8 mouse cellular contexts compared by ENCODE assay signal in genomic region chr11:69795983-69796435, GRCm38 (mm10). TPM values are rescaled to one million over a fixed set of nuclear protein-coding genes. Genes with fewer than 3 reads are reported as not detected.
DNase-seq lines count a peak whose midpoint lies in the region; ATAC-seq and TF ChIP-seq lines count a peak whose summit lies in the region.

No protein-coding gene starts in this region.

- 3% methylated on average over 13 of the region's 13 CpGs for WGBS in embryonic facial prominence, embryonic 12.5 days
- WGBS in hindbrain, embryonic 16.5 days, result 3% methylated on average over 13 of the region's 13 CpGs

- TF ChIP-seq CTCF in layer of hippocampus, adult 2 months (conservative IDR thresholded peaks at IDR 0.05), result no peak

- no peak for ATAC-seq in embryonic facial prominence, embryonic 12.5 days (ENCODE audit: insufficient number of reproducible peaks, insufficient read depth, low FRiP score, low TSS enrichment)
- ATAC-seq in hindbrain, embryonic 16.5 days, result no peak

- peak overlapping the region; percentile 63 for H3K4me3 ChIP-seq in layer of hippocampus, adult 2 months
- H3K4me3 ChIP-seq in embryonic facial prominence, embryonic 12.5 days, result peak overlapping the region; percentile 43
- peak overlapping the region; percentile 51 for H3K4me3 ChIP-seq in hindbrain, embryonic 16.5 days (ENCODE audit: low read length)
- peak overlapping the region; percentile 40 for H3K4me3 ChIP-seq in myocyte

- no peak overlapping the region for H3ac ChIP-seq in myocyte (ENCODE audit: control insufficient read depth, insufficient read length)

- H3K9me3 ChIP-seq in embryonic facial prominence, embryonic 12.5 days, result no peaks in the 10 kb centered on the region
- no peaks in the 10 kb centered on the region for H3K9me3 ChIP-seq in hindbrain, embryonic 16.5 days (ENCODE audit: control insufficient read depth, low read length)

- peak overlapping the region; percentile 48 for H3K9ac ChIP-seq in embryonic facial prominence, embryonic 12.5 days
- peak overlapping the region; percentile 60 for H3K9ac ChIP-seq in hindbrain, embryonic 16.5 days (ENCODE audit: low read depth, low read length)

- peaks cover 41% of the 10 kb centered on the region for H3K27me3 ChIP-seq in embryonic facial prominence, embryonic 12.5 days
- H3K27me3 ChIP-seq in hindbrain, embryonic 16.5 days (replicated peaks; ENCODE audit: control insufficient read depth, insufficient read depth, low read length), result peaks cover 4% of the 10 kb centered on the region
- H3K27me3 ChIP-seq in myocyte (ENCODE audit: control insufficient read depth, insufficient read depth, insufficient read length), result no peaks in the 10 kb centered on the region

- peak overlapping the region; percentile 77; the same call in 1 of the 2 replicates for H3K27ac ChIP-seq in layer of hippocampus, adult 2 months
- no peak overlapping the region for H3K27ac ChIP-seq in embryonic facial prominence, embryonic 12.5 days
- H3K27ac ChIP-seq in hindbrain, embryonic 16.5 days (ENCODE audit: low read depth, low read length), result no peak overlapping the region

- peak overlapping the region; percentile 87 for H3K4me2 ChIP-seq in embryonic facial prominence, embryonic 12.5 days (replicated peaks)
- H3K4me2 ChIP-seq in hindbrain, embryonic 16.5 days (ENCODE audit: low read length), result peak overlapping the region; percentile 90
- peak overlapping the region; percentile 98 for H3K4me2 ChIP-seq in myocyte (ENCODE audit: low read depth)

- no peaks in the 10 kb centered on the region for H3K36me3 ChIP-seq in embryonic facial prominence, embryonic 12.5 days
- no peaks in the 10 kb centered on the region for H3K36me3 ChIP-seq in hindbrain, embryonic 16.5 days (ENCODE audit: control insufficient read depth, insufficient read depth, low read length)
- H3K36me3 ChIP-seq in myocyte (ENCODE audit: control insufficient read depth, insufficient read depth), result peaks cover 15% of the 10 kb centered on the region

- peaks cover 19% of the 10 kb centered on the region for H3K4me1 ChIP-seq in embryonic facial prominence, embryonic 12.5 days
- peaks cover 19% of the 10 kb centered on the region for H3K4me1 ChIP-seq in hindbrain, embryonic 16.5 days (ENCODE audit: control insufficient read depth, insufficient read depth, low read depth, low read length)

- DNase-seq in layer of hippocampus, adult 2 months (ENCODE audit: low spot score in 2 of 2), result no peak
- DNase-seq in layer of hippocampus, adult 9-10 months (ENCODE audit: low spot score), result no peak
- no peak for DNase-seq in cerebellum, adult 8-10 months
- DNase-seq in left cerebral cortex, adult 18-20 months (ENCODE audit: low spot score in 2 of 2), result no peak
- DNase-seq in adrenal gland, adult 18-20 months (ENCODE audit: low spot score in 2 of 2), result no peak

- no peaks in the 10 kb centered on the region for H3K79me2 ChIP-seq in myocyte (ENCODE audit: control insufficient read depth, insufficient read depth)

- TF ChIP-seq POLR2A in myocyte (IDR thresholded peaks at IDR 0.05; ENCODE audit: insufficient read length, low read depth), result no peak

TF ChIP-seq in myocyte, 11 proteins besides CTCF, POLR2A, EP300 and RAD21:
- no peak for TF ChIP-seq MYOD1 (IDR thresholded peaks at IDR 0.05; ENCODE audit: control insufficient read depth in 1 of 3, insufficient read length in 2 of 3, low read depth in 2 of 3)
- no peak for TF ChIP-seq TCF12 (IDR thresholded peaks at IDR 0.05; ENCODE audit: insufficient read depth, poor library complexity, severe bottlenecking)
- TF ChIP-seq SRF (IDR thresholded peaks at IDR 0.05; ENCODE audit: control insufficient read depth, insufficient read length, low read depth), result no peak
- no peak for TF ChIP-seq POLR2AphosphoS2 (IDR thresholded peaks at IDR 0.05; ENCODE audit: insufficient read length, low read depth)
- no peak for TF ChIP-seq CEBPB (IDR thresholded peaks at IDR 0.05; ENCODE audit: insufficient read depth, poor library complexity, severe bottlenecking)
- TF ChIP-seq MYOG (IDR thresholded peaks at IDR 0.05; ENCODE audit: control insufficient read depth in 1 of 3, insufficient read depth in 1 of 3, insufficient read length in 2 of 3, low read depth in 2 of 3), result no peak
- no peak for TF ChIP-seq TCF3 (IDR thresholded peaks at IDR 0.05; ENCODE audit: insufficient read length, low read depth)
- no peak for TF ChIP-seq E2F4 (IDR thresholded peaks at IDR 0.05; ENCODE audit: insufficient read depth)
- no peak for TF ChIP-seq REST (IDR thresholded peaks at IDR 0.05; ENCODE audit: insufficient read depth, insufficient read length)
- TF ChIP-seq USF1 (IDR thresholded peaks at IDR 0.05; ENCODE audit: low read depth), result no peak

RNA-seq across cellular contexts. Expression of gene Chrnb1, which starts 0.3 kb away (rescaled TPM):
- total RNA-seq in layer of hippocampus, adult 2 months (2021), result 1 to 10 TPM; 1.1 to 1.3 TPM
- polyA plus RNA-seq in embryonic facial prominence, embryonic 12.5 days (2016; fragmentation: Nextera tagmentation; extraction: Ambion mirVana), result 11.1 and 11.9 TPM in 2 replicates
- 1.4 and 2.9 TPM in 2 replicates for polyA plus RNA-seq in hindbrain, embryonic 16.5 days (2015; fragmentation: Nextera tagmentation; extraction: Ambion mirVana)
- 95.3 TPM for polyA plus RNA-seq in myocyte (2012; fragmentation: generic; extraction: Trizol)
- 1 to 10 TPM; 1.2 TPM for total RNA-seq in left cerebral cortex, adult 18-20 months (2021)
- 1 to 10 TPM; 1.3 to 3.9 TPM for total RNA-seq in adrenal gland, adult 18-20 months (2021)

RNA-seq across cellular contexts. Expression of gene Fgf11, which starts 5.6 kb away (rescaled TPM):
- 10 to 100 TPM; 25.6 to 28.0 TPM for total RNA-seq in layer of hippocampus, adult 2 months (2021)
- polyA plus RNA-seq in embryonic facial prominence, embryonic 12.5 days (2016; fragmentation: Nextera tagmentation; extraction: Ambion mirVana), result 1.7 and 2.2 TPM in 2 replicates
- 6.7 and 7.2 TPM in 2 replicates for polyA plus RNA-seq in hindbrain, embryonic 16.5 days (2015; fragmentation: Nextera tagmentation; extraction: Ambion mirVana)
- polyA plus RNA-seq in myocyte (2012; fragmentation: generic; extraction: Trizol), result 17.5 TPM
- 10 to 100 TPM; 17.1 to 18.5 TPM for total RNA-seq in left cerebral cortex, adult 18-20 months (2021)
- total RNA-seq in adrenal gland, adult 18-20 months (2021), result 10 to 100 TPM in 1 of 2 experiments, 1 to 10 TPM in 1; 3.0 to 13.0 TPM

RNA-seq across cellular contexts. Expression of gene Tmem102, which starts 9.4 kb away (rescaled TPM):
- total RNA-seq in layer of hippocampus, adult 2 months (2021), result not detected
- polyA plus RNA-seq in embryonic facial prominence, embryonic 12.5 days (2016; fragmentation: Nextera tagmentation; extraction: Ambion mirVana), result 2.9 and 3.0 TPM in 2 replicates
- polyA plus RNA-seq in hindbrain, embryonic 16.5 days (2015; fragmentation: Nextera tagmentation; extraction: Ambion mirVana), result 1.3 and 1.6 TPM in 2 replicates
- polyA plus RNA-seq in myocyte (2012; fragmentation: generic; extraction: Trizol), result 0.61 TPM
- under 1 TPM in 1 of 2 experiments, not detected in 1; 0.26 TPM for total RNA-seq in left cerebral cortex, adult 18-20 months (2021)
- under 1 TPM; 0.36 to 0.51 TPM for total RNA-seq in adrenal gland, adult 18-20 months (2021)

RNA-seq across cellular contexts. Expression of gene Gm39566, which starts 19.1 kb away (rescaled TPM):
- not detected for total RNA-seq in layer of hippocampus, adult 2 months (2021)
- not detected in 2 replicates for polyA plus RNA-seq in embryonic facial prominence, embryonic 12.5 days (2016; fragmentation: Nextera tagmentation; extraction: Ambion mirVana)
- polyA plus RNA-seq in hindbrain, embryonic 16.5 days (2015; fragmentation: Nextera tagmentation; extraction: Ambion mirVana), result not detected in 2 replicates
- polyA plus RNA-seq in myocyte (2012; fragmentation: generic; extraction: Trizol), result 0.02 TPM
- not detected for total RNA-seq in left cerebral cortex, adult 18-20 months (2021)
- total RNA-seq in adrenal gland, adult 18-20 months (2021), result not detected

RNA-seq across cellular contexts. Expression of gene Spem2, which starts 22.3 kb away (rescaled TPM):
- total RNA-seq in layer of hippocampus, adult 2 months (2021), result not detected
- not detected in 2 replicates for polyA plus RNA-seq in embryonic facial prominence, embryonic 12.5 days (2016; fragmentation: Nextera tagmentation; extraction: Ambion mirVana)
- not detected in 2 replicates for polyA plus RNA-seq in hindbrain, embryonic 16.5 days (2015; fragmentation: Nextera tagmentation; extraction: Ambion mirVana)
- polyA plus RNA-seq in myocyte (2012; fragmentation: generic; extraction: Trizol), result not detected
- total RNA-seq in left cerebral cortex, adult 18-20 months (2021), result not detected
- not detected for total RNA-seq in adrenal gland, adult 18-20 months (2021)
